Mouse (Mus musculus): ENCODE results near the gene Slc16a4. TPM values are rescaled to one million over a fixed set of nuclear protein-coding genes. Genes with fewer than 3 reads are reported as not detected.

Slc16a4 gene
- total RNA-seq, 1 experiment from 2014 or later = 0.36 TPM

GRCm38 (mm10) chr3:107360341-107360740 is 69.3 kb downstream of the Slc16a4 start:
- no peak for DNase-seq

Other genes with a start within 250 kb of the Slc16a4 start
- 0.95 and 1.2 TPM in 2 replicates for gene Kcna2, start 190.1 kb upstream of the Slc16a4 start, total RNA-seq (2021)
- not detected in 2 replicates for gene Kcna10, start 108.2 kb upstream of the Slc16a4 start, total RNA-seq (2021)
- gene Cym, start 69.5 kb upstream of the Slc16a4 start, total RNA-seq (2021) = 0.43 TPM in 1 of 2 replicates, not detected in the other
- gene A630076J17Rik, start 60.6 kb upstream of the Slc16a4 start, total RNA-seq (2021) = not detected in 2 replicates
- gene Prok1, start 51.5 kb upstream of the Slc16a4 start, total RNA-seq (2021) = 0.38 and 0.49 TPM in 2 replicates
- 74.6 and 91.9 TPM in 2 replicates for gene Lamtor5, start 12.4 kb upstream of the Slc16a4 start, total RNA-seq (2021)
- 40.8 and 43.7 TPM in 2 replicates for gene Rbm15, start 42.4 kb downstream of the Slc16a4 start, total RNA-seq (2021)
- gene Kcnc4, start 168.3 kb downstream of the Slc16a4 start, total RNA-seq (2021) = 7.6 and 8.3 TPM in 2 replicates
- 2.1 and 2.7 TPM in 2 replicates for gene Slc6a17, start 226.8 kb downstream of the Slc16a4 start, total RNA-seq (2021)

Measured in adrenal gland, postnatal 25 days (tissue).